Mouse (Mus musculus) liver, embryonic 16.5 days (tissue): ENCODE measurements around the gene Tbc1d30. TPM values are rescaled to one million over a fixed set of nuclear protein-coding genes. Genes with fewer than 3 reads are reported as not detected.

ENCODE experiments used
- ATAC-seq: fragments of 200-750 bp; cut with Nextera tagmentation; 2 replicates; pipeline ENCODE4 v1.8.0; 2017; ENCODE audit warnings: low read depth, mild to moderate bottlenecking, moderate number of reproducible peaks, moderate library complexity
- H3K27ac ChIP-seq: fragments of 300-500 bp; sonication (generic); 2 replicates; pipeline ENCODE4 v1.5.1; 2014; ENCODE audit warnings: mild to moderate bottlenecking, low read length
- H3K27me3 ChIP-seq: fragments of 300-500 bp; sonication (generic); 2 replicates; pipeline ENCODE4 v1.6.1; 2014; ENCODE audit warnings: low read depth, low read length, mixed read lengths; ENCODE audit not compliant: control insufficient read depth, insufficient read depth
- H3K36me3 ChIP-seq: fragments of 300-500 bp; sonication (generic); 2 replicates; pipeline ENCODE4 v1.6.1; 2014; ENCODE audit warnings: mild to moderate bottlenecking; ENCODE audit not compliant: control insufficient read depth, insufficient read depth
- H3K4me1 ChIP-seq: fragments of 300-500 bp; sonication (generic); 2 replicates; pipeline ENCODE4 v1.6.1; 2014; ENCODE audit warnings: low read depth, low read length, mixed read lengths; ENCODE audit not compliant: control insufficient read depth
- H3K4me2 ChIP-seq: fragments of 300-500 bp; sonication (generic); 2 replicates; pipeline ENCODE4 v1.6.1; 2014; ENCODE audit warnings: low read depth, low read length, mixed read lengths
- H3K4me3 ChIP-seq: fragments of 300-500 bp; sonication (generic); 2 replicates; pipeline ENCODE4 v1.5.1; 2014; ENCODE audit warnings: low read depth, mild to moderate bottlenecking, low read length
- H3K9ac ChIP-seq: fragments of 300-500 bp; sonication (generic); 2 replicates; pipeline ENCODE4 v1.6.1; 2014; ENCODE audit warnings: low read depth, low read length
- H3K9me3 ChIP-seq: fragments of 300-500 bp; sonication (generic); replicated peaks from 2 replicates; pipeline ENCODE4 v1.6.1; 2016; ENCODE audit warnings: low read length; ENCODE audit not compliant: control insufficient read depth
- WGBS: fragments of 180-500 bp; shearing (Covaris S2); extraction: QIAGEN DNeasy Blood & Tissue Kit; methylation state at CpG from one replicate; pipeline ENCODE4 v1.1.7; 2014; ENCODE audit not compliant: insufficient replicate concordance; 5-methylcytosine and 5-hydroxymethylcytosine counted together
- polyA plus RNA-seq: library from polyadenylated mRNA; unstranded; fragments of >200 nt; fragmentation: Nextera tagmentation; extraction: Ambion mirVana; gene quantifications from 2 replicates; pipeline ENCODE4 v1.2.1, GENCODE M21; 2015

Tbc1d30 gene
- polyA plus RNA-seq, 1 experiment from 2014 or later, result 0.48 TPM

DNA sequence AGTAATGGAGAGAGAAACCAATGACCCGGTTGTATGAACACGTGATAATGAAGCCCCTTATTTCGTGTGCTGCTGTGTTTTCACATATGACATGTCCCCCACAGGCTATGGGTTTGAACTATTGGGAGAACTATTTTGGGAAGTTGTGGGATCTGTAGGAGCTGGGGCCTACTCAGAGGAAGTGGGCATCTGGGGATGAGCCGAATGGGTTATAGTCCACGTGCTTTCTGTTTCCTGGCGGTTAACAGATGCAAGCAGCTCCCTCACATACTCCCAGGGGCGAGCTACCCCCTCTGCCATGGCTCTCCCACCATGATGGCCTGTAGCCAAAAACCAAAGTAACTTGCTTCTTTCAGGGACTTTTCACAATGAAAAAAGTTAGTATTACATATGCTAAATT, 132.5 kb downstream of the Tbc1d30 start:
- no peaks in the 10 kb centered on the region for H3K36me3 ChIP-seq
- no peaks in the 10 kb centered on the region for H3K4me1 ChIP-seq
- no peak for ATAC-seq
- no peaks in the 10 kb centered on the region for H3K9me3 ChIP-seq
- no peak overlapping the region for H3K4me3 ChIP-seq
- 62% methylated on average over 7 of the region's 7 CpGs for WGBS
- no peaks in the 10 kb centered on the region for H3K27me3 ChIP-seq
- H3K27ac ChIP-seq, result no peak overlapping the region
- H3K9ac ChIP-seq, result no peak overlapping the region
- H3K4me2 ChIP-seq, result no peak overlapping the region

DNA sequence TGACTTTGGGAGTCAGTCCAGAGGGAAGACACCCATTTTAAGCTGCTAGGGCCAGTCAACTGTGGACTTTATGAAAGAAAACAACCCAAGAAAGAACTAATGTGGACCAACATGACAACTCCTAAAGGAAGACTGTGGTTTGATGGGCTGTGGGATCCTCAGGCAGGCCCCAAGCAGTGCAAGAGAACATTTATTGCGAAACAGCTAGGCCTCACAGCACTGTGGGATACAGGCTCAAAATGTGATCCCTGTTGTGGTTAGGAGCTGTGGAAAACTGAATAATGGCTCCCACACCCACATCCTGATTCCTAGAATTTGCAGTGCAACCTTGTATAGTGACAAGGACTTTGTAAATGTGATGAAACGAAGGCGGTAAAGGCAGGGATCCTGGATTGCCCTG, 134.3 kb downstream of the Tbc1d30 start:
- no peak overlapping the region for H3K4me2 ChIP-seq
- no peak overlapping the region for H3K4me3 ChIP-seq
- H3K4me1 ChIP-seq, result no peaks in the 10 kb centered on the region
- H3K36me3 ChIP-seq, result no peaks in the 10 kb centered on the region
- H3K27ac ChIP-seq, result no peak overlapping the region
- no peak for ATAC-seq
- H3K9me3 ChIP-seq, result no peaks in the 10 kb centered on the region
- 74% methylated on average over 3 of the region's 3 CpGs for whole genome bisulfite sequencing
- no peaks in the 10 kb centered on the region for H3K27me3 ChIP-seq
- H3K9ac ChIP-seq, result no peak overlapping the region

Other genes starting within 250 kb of the Tbc1d30 start
- gene Gns, start 13.8 kb upstream of the Tbc1d30 start, polyA plus RNA-seq, result 18.7 and 22.3 TPM in 2 replicates
- 12.1 and 13.3 TPM in 2 replicates for gene Rassf3, start 125.1 kb upstream of the Tbc1d30 start, polyA plus RNA-seq
- 19.8 and 20.5 TPM in 2 replicates for gene Tbk1, start 235.5 kb upstream of the Tbc1d30 start, polyA plus RNA-seq